Mouse (Mus musculus) forebrain, embryonic 14.5 days (tissue): ENCODE results near the gene Glt8d2. TPM values are rescaled to one million over a fixed set of nuclear protein-coding genes. Genes with fewer than 3 reads are reported as not detected.
A peak's percentile ranks its signal among the peaks of the same experiment; 100 is the strongest.
"Not testable (repeated sequence)": the region's sequence is repeated elsewhere in the genome, so short reads cannot be mapped to it uniquely, and the experiment has no call there.

Experiments
- ATAC-seq: fragments of 200-750 bp; cut with Nextera tagmentation; 2 replicates; pipeline ENCODE4 v1.8.0; 2017; ENCODE audit warnings: mild to moderate bottlenecking, moderate library complexity
- DNase-seq: peaks from one replicate; pipeline ENCODE4 v3.0.0-alpha.2; 2015; ENCODE audit warnings: low spot score
- H3K27ac ChIP-seq: fragments of 300-500 bp; sonication (generic); 2 replicates; pipeline ENCODE4 v1.5.1; 2014; ENCODE audit warnings: low read depth, mild to moderate bottlenecking, control low read depth, low read length, moderate library complexity
- H3K27me3 ChIP-seq: fragments of 300-500 bp; sonication (generic); replicated peaks from 2 replicates; pipeline ENCODE4 v1.6.1; 2014; ENCODE audit warnings: low read length, control low read depth, mixed read lengths; ENCODE audit not compliant: control insufficient read depth, insufficient read depth
- H3K36me3 ChIP-seq: fragments of 300-500 bp; sonication (generic); 2 replicates; pipeline ENCODE4 v1.6.1; 2014; ENCODE audit warnings: low read length, control low read depth; ENCODE audit not compliant: control insufficient read depth, insufficient read depth
- H3K4me1 ChIP-seq: fragments of 300-500 bp; sonication (generic); 2 replicates; pipeline ENCODE4 v1.6.1; 2014; ENCODE audit warnings: antibody characterized with exemption, low read length, control low read depth; ENCODE audit not compliant: control insufficient read depth, insufficient read depth
- H3K4me2 ChIP-seq: fragments of 300-500 bp; sonication (generic); 2 replicates; pipeline ENCODE4 v1.6.1; 2014; ENCODE audit warnings: mild to moderate bottlenecking, control low read depth, low read length
- H3K4me3 ChIP-seq: fragments of 300-500 bp; sonication (generic); 2 replicates; pipeline ENCODE4 v1.5.1; 2014; ENCODE audit warnings: low read depth, low read length, control low read depth
- H3K9ac ChIP-seq: fragments of 300-500 bp; sonication (generic); 2 replicates; pipeline ENCODE4 v1.6.1; 2014; ENCODE audit warnings: mild to moderate bottlenecking, low read length, control low read depth, moderate library complexity
- H3K9me3 ChIP-seq: fragments of 300-500 bp; sonication (generic); replicated peaks from 2 replicates; pipeline ENCODE4 v1.6.1; 2016; ENCODE audit warnings: low read length, control low read depth, mixed read lengths; ENCODE audit not compliant: control insufficient read depth
- WGBS: fragments of 180-500 bp; shearing (Covaris S2); extraction: QIAGEN DNeasy Blood & Tissue Kit; methylation state at CpG from one replicate; pipeline ENCODE4 v1.1.7; 2014; 5-methylcytosine and 5-hydroxymethylcytosine counted together
- polyA plus RNA-seq: library from polyadenylated mRNA; unstranded; fragments of >200 nt; fragmentation: Nextera tagmentation; extraction: Ambion mirVana; gene quantifications from 2 replicates; pipeline ENCODE4 v1.2.1, GENCODE M21; 2014

The Glt8d2 gene
- polyA plus RNA-seq, 1 experiment from 2014 or later = 2.6 TPM

DNA sequence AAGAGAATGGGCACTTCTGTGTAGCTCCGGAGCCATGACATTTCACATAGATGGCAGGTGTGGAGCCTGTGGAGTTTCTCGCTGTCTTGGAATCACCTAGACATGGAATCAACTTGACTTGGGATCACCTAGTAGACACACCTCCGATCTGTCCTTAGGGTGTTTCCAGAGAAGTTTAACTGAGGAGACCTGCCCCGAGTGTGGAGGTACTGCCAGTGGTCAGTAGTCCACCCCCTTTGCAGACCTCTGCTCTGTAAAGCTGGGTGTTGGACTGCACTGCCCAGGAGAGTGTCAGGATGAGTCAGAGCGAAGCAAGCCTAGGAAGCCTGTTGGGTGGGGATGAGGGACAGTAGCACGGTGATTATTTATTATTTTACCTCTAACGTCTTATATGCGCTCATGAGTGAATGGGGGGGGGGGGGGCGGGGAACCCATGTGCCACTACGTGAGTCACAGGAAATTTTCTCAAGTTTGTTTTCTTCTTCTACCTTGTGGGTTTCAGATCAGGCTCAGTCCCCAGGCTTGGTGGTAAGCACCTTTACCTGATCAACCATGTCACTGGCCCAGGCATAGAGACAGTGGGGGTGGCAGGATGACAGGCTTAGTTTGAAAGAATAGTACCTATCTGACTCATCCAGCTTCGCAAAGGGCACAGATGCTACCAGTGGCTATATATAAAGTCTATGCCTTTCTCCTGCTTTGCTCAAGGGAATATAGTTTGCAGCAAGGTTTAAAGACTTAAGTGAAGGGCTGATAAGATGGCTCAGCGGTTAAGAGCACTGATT is 57.8 kb downstream of the Glt8d2 start:
- DNase-seq (no peak), ATAC-seq (no peak)
- peaks cover 15% of the 10 kb centered on the region for H3K4me1 ChIP-seq
- H3K36me3 ChIP-seq = peaks cover 21% of the 10 kb centered on the region
- no peak overlapping the region for H3K9ac ChIP-seq
- H3K4me3 ChIP-seq = no peak overlapping the region
- no peaks in the 10 kb centered on the region for H3K27me3 ChIP-seq
- no peak overlapping the region for H3K27ac ChIP-seq
- H3K4me2 ChIP-seq = no peak overlapping the region
- H3K9me3 ChIP-seq = no peaks in the 10 kb centered on the region
- WGBS = 98% methylated on average over 12 of the region's 12 CpGs

DNA sequence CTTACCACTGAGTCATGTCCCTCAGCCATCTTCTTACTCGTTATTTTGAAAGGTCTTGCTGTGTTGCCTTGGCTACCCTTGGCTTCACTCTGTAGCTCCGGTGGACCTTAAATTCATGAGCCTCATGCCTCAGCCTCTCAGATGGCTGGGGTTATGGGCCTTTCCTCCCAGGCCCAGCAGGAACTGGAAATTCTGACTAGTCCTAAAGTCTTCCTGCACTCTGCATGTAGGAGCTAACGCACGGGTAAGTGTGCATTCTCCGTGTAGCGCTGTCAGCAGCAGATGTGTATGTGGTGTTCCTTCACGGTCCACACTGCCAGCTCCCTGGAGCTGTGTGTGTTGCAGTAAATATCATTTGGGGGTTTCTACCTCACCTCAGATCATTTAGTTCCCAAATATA is 59.3 kb downstream of the Glt8d2 start:
- Histone ChIP-seq H3K9me3 (no peaks in the 10 kb centered on the region), H3K4me3 (no peak overlapping the region), H3K27me3 (no peaks in the 10 kb centered on the region), H3K27ac (no peak overlapping the region), H3K36me3 (peaks cover 8% of the 10 kb centered on the region; the same call in 1 of the 2 replicates), H3K4me2 (peak overlapping the region; percentile 89), H3K9ac (peak overlapping the region; percentile 91), H3K4me1 (peaks cover 15% of the 10 kb centered on the region)
- WGBS = 78% methylated on average over 7 of the region's 7 CpGs
- no peak for DNase-seq
- ATAC-seq = no peak

DNA sequence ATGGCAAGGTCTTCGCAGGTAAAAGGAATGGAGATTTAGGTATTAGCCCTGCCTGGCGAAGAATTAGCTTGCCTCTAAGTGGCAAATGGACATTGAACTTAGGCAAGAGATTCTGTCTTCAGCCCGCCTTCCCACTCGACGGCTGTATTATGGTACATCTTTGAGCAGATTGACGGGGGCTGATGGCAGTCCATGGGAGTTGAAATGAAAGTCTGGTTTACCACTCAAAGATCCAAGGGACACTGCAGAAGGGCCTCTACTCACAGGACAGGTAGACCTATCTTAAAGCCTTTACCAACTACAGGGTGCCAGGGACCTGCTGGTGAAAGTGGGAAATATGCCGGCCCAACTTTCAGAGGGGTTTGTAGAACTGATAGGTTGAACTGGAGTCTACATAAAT is 60.0 kb downstream of the Glt8d2 start:
- Histone ChIP-seq H3K9ac (peak overlapping the region; percentile 91), H3K27ac (no peak overlapping the region), H3K4me1 (peaks cover 15% of the 10 kb centered on the region), H3K27me3 (no peaks in the 10 kb centered on the region), H3K4me2 (peak overlapping the region; percentile 89), H3K4me3 (peak overlapping the region; percentile 80), H3K36me3 (peaks cover 8% of the 10 kb centered on the region; the same call in 1 of the 2 replicates), H3K9me3 (no peaks in the 10 kb centered on the region)
- DNase-seq = no peak
- no peak for ATAC-seq
- WGBS = 16% methylated on average over 7 of the region's 7 CpGs

DNA sequence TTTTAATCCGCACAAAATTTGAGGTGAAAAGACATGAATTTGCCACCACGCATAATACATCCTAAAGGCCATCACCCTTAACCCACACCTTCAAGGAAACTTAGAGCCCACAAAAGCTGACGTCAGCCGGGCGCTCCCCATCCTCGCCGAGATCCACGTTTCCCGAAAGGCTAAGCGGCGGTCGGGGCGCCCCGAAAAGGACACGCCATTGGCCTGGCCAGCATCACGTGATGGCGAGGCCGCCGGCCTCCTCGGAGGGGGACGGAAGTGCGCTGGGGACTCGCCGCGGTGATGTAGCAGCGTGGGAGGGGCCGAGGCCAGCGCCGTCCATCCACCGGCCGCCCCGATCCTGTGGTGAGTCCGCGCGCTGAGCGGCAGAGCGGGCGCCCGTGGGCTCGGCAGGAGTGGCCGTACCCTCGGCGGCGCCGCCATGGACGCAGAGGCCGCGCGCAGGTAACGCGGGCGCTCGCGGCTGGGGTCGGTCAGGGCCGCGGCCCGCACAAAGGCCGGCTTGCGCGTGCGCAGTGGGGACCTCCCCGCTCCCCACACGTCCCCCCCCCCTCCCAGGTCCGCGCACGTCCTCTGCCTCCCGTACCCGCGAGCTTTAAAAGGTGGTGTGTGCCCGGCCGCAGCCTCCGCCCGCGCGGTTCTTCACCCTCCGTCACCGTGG is 60.7 kb downstream of the Glt8d2 start, which contains the start of gene Tdg:
Tdg (plus strand) TSS at position 243 of the 670 bp plus-strand sequence.
- WGBS = 1% methylated on average over 67 of the region's 78 CpGs
- peak within 1 kb of the TSS; percentile 89 for H3K4me2 ChIP-seq
- H3K9me3 ChIP-seq, H3K36me3 ChIP-seq, H3K27me3 ChIP-seq: not testable (repeated sequence)
- peak within 1 kb of the TSS; percentile 91 for H3K9ac ChIP-seq
- ATAC-seq (peak; percentile 98), DNase-seq (peak; percentile 98)
- H3K27ac ChIP-seq = peak within 1 kb of the TSS; percentile 89
- peak within 1 kb of the TSS; percentile 80 for H3K4me3 ChIP-seq
- peaks cover 15% of the 10 kb centered on the region for H3K4me1 ChIP-seq

DNA sequence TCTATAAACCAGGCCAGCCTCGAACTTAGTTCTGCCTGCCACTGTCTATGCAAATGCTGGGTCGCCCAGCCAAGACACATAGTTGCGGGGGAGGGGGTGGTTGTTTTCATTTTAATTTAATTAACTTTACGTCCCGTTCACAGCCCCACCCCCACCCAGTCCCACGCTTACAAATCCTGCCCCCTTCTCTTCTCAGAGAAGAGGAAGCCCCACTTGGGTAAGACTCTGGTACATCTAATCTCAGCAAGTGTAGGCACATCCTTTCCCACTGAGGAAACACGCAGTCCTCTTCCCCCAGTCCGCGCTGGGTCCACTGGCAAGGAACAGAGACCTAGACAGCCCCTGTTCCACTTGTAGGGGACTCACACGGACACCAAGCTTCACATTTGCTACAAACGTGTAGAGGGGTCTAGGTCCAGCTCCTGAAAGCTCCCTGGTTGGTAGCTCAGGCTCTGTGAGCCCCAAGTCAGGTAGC is 61.3 kb downstream of the Glt8d2 start:
- Histone ChIP-seq H3K9ac (peak overlapping the region; percentile 91), H3K36me3 (peaks cover 8% of the 10 kb centered on the region; the same call in 1 of the 2 replicates), H3K4me3 (peak overlapping the region; percentile 80), H3K4me1 (peaks cover 15% of the 10 kb centered on the region), H3K9me3 (no peaks in the 10 kb centered on the region), H3K27ac (peak overlapping the region; percentile 86), H3K27me3 (no peaks in the 10 kb centered on the region), H3K4me2 (peak overlapping the region; percentile 88)
- 6% methylated on average over 11 of the region's 11 CpGs for WGBS
- DNase-seq (peak; percentile 32), ATAC-seq (peak; percentile 0)

DNA sequence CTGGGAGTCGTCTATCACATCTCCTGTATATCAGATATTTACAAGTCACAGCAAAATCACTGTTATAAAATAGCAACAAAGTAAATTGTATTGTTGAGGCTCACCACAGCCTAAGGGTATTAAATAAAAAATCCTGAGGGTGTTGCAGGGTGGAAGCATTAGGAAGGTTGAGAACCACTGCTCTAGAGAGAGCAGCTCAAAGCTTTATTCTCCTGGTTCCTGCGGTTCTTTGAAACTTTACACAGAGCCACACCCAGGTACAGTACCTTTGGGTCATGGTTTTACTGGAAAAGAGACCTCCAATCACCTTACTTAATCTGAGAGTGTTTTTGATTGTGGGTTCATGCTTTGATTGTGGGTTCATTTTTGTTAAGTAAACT is 66.9 kb downstream of the Glt8d2 start:
- peak; percentile 5; the same call in 1 of the 2 replicates for ATAC-seq
- H3K27ac ChIP-seq = peak overlapping the region; percentile 81; the same call in 1 of the 2 replicates
- DNase-seq, H3K9me3 ChIP-seq, H3K27me3 ChIP-seq, H3K4me1 ChIP-seq, H3K36me3 ChIP-seq: not testable (repeated sequence)
- peak overlapping the region; percentile 77; the same call in 1 of the 2 replicates for H3K9ac ChIP-seq
- peak overlapping the region; percentile 63 for H3K4me3 ChIP-seq
- 12% methylated on average over 2 of the region's 2 CpGs for WGBS
- H3K4me2 ChIP-seq = peak overlapping the region; percentile 59

DNA sequence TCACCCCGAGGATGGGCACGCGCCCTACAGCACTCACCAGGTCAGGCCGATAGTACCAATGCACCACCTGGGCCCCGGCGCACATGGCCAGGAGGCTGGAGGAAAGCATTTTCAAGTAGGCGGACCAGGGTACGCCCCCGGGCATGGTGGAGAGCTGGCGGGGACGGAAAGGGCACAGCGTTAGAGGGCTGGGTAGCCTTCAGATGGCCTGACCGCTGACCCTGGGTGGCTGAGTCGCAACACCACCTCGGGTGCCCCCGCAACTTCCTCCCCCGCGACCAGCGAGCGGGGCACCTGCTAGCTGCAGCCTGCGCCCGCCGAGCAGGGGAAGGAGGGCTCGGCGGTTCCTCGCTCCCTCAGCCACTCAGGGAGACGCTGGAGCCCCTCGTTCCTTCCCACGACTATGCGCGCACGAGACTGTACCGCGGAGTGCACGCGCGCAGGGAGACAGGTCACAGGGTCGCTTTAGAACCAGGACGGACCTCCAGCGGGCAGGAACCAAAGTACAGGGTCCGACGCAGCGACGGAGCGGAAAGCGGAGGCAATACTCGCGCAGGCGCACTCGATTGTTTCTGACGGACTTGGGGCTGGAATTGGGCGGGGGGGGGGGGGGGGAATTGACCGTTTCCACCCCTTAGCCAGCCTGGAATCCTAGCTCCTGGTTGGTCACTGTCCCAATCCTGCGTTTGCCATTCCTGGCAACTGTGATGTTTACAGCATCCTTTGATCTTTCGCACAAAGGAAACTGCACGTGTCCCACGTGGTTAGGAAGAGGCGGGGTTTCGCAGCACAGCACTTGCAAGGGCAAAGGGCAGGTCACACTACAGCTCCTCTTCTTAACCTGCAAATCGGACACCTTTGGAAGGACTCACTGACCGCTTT is 67.5 kb downstream of the Glt8d2 start, which contains the start of gene 1190007I07Rik:
1190007I07Rik (minus strand) TSS at position 558 of the 882 bp plus-strand sequence.
- peak within 1 kb of the TSS; percentile 63 for H3K4me3 ChIP-seq
- peaks cover 6% of the 10 kb centered on the region; the same call in 1 of the 2 replicates for H3K4me1 ChIP-seq
- peak within 1 kb of the TSS; percentile 77 for H3K9ac ChIP-seq
- H3K4me2 ChIP-seq = peak within 1 kb of the TSS; percentile 59
- peak within 1 kb of the TSS; percentile 81 for H3K27ac ChIP-seq
- peak; percentile 96 for DNase-seq
- no peaks in the 10 kb centered on the region for H3K9me3 ChIP-seq
- H3K36me3 ChIP-seq = no peaks in the 10 kb centered on the region
- WGBS = under 1% methylated on average over 60 of the region's 61 CpGs
- no peaks in the 10 kb centered on the region for H3K27me3 ChIP-seq
- peak; percentile 89 for ATAC-seq

DNA sequence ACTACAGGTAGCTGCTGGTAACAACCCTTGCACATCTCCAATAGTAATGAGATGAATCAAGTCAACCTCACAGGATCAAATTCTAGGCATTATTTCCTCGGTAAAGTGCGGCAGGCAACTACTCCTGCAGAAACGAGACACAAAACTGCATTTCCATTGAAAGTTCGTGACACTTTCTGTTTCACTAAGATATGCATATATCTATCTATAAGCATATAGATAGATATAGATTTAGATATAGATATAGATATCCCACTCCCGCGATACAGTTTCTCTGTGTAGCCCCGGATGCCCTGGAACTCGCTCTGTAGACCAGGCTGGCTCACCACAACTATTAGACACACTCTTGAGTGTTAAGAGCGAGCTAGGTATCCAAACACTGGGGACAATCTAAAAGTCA is 68.2 kb downstream of the Glt8d2 start:
- no peaks in the 10 kb centered on the region for H3K36me3 ChIP-seq
- 30% methylated on average over 9 of the region's 9 CpGs for WGBS

More for the DNA sequence above, 68.2 kb downstream of the Glt8d2 start:
- Histone ChIP-seq H3K27me3 (no peaks in the 10 kb centered on the region), H3K9me3 (no peaks in the 10 kb centered on the region), H3K4me2 (peak overlapping the region; percentile 59), H3K9ac (peak overlapping the region; percentile 77), H3K4me1 (peaks cover 6% of the 10 kb centered on the region; the same call in 1 of the 2 replicates), H3K4me3 (peak overlapping the region; percentile 63), H3K27ac (no peak overlapping the region)
- ATAC-seq = no peak
- DNase-seq = no peak
